Mouse (Mus musculus): ENCODE measurements around the gene Gabarap.
A peak's percentile ranks its signal among the peaks of the same experiment; 100 is the strongest.
"Not testable (repeated sequence)": the region's sequence is repeated elsewhere in the genome, so short reads cannot be mapped to it uniquely, and the experiment has no call there.

Gabarap gene

DNA sequence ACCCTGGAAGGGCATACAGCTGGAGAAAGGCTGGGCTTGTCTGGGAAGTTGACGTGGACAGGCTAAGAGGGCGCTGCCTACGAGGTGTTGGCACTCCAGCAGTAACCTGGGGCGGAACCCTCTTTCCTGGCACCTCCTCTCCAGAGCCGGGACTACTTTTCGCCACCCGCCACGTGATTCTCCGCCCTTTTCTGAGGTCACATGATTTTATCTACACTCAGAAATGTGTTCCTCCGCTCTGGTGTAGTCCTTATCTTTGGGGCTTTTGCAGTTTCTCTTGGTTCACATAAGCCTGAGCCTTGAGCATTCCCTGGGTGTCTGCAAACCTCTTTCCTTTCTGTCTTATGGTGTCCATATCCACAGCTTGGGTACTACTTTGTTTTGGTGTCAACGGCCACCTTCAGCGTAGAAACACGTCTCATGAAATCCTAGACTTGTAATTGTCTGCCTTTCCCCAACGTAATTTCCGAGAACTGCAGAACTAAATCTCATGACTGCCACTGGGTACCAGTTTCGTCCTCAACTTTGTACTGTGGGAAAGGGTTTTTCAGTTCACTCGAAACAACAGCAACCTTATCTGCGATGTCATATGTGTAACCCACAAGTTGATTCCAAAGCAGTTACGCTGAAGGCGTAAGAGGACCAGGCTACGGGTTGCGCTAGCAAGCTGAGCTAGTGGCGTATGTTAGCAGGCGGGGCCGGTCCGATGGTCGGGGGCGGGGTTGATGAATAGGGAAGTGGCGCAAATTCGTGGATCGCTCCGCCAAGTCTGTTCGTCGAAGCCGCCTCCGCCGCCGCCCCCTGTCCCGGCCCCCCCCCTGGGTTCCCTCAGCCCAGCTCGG lies at the start of gene Gabarap:
Gene Gabarap, plus strand, starts transcription at position 294 of the 842 bp plus-strand sequence.
- DNase-seq: peak; percentile 96

- no peak for DNase-seq
These were observed 45.7 kb upstream of the Gabarap start for GRCm38 (mm10) chr11:69945216-69945615.

DNA sequence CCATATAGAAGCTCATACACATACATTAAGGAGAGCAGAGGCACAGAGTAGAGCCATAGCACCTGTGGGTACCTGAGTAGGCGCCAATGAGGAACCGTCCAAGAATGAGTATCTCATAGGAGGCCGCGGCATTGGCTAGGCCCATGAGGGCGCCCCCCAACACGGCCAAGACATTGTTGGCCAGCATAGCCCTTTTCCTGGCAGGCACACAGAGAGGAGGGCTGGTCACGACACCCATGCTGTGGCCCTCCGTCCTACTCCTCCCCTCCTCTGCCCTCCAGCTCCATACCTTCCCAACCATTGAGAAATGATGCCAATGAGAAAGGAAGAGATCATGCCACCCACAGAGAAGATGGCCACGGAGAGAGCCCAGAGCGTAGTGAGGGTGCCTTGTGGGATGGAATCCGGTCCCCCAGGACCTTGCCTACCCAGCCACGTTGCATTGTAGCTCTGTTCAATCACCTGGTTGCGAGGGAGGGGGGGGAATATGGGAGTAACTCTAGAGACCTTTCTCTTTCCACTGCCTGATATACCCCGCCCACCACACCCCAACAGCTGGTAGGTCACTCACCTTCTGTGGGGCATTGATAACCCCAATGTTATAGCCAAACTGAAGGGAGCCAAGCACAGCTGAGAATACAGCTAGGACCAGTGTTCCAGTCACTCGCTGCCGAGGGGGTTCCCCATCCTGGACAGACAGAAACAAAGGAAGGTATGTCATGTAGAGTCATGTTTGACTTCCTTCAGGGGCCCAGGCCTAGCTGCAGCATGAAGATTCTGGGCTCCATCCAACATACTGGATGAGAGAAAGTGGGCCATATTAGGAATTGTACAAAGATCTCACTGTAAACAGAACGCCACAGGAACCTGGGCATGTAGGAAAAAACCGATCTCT lies 44.7 kb upstream of the Gabarap start:
- DNase-seq: no peak

DNA sequence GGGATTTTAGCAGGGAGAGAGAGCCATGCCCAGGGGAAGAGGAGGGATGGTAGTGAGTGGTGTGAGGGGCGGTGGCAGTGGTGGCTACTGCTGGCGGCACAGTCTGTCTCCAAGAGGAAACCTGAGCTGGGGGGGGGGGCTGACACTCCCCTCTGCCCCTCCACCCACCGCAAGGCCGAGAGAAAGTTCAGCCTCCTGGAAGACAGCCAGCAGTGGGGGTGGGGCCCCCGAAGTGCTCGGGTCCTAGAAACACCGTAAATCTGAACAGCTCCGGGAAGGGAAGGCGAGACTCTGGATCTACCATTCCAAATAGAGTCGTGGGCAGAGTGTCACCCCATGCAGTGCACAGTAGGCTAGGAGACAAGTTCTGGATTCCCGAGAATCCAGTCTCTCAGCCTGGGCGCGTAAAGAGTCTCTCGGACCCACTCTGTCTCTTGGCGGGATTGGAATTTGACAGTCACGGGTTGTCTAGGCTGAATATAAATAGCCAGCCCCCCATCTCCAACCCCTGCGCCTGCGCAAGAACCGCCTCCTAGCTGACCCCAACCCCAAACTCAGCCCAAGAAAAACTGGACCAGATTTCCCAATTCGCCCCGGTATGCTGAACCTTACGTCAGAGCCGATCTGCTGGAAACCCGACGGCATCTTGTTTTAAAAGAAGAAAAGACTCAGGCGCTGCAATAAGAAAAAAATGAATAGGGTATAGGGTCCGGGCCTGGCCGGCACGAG lies 43.4 kb upstream of the Gabarap start:
- no peak for DNase-seq

DNA sequence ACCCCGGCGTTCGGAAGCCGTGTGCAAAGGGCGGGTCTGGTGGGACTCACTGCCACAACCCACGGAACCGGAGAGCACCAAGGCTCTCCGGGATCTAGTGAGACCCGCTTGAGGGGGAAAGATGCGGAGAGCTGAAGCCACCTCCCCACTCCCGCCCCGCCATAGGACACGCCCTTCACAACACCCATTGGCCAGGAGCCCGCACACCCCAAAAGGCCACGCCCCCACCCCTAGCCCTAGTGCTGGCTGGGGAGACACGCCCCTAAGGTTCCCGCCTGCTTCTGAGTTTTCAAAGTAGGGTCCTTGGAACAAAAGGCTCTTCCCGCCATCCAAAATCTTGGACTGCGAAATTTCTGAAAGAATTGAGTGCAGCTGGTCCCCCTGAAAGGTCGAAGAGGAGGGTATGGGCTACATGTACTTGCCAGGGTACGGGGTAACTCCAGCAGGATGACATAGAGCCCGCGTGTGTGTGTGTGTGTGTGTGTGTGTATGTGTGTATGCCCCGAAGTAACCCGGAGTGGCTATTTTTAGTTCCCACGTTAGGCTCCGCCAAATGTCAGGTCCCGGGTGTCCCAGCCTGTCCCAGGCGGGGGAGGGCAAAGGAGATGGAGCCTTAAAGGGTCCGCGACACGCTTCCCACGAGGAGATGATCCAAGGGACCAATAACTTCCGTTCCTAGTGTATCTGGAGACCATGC lies 42.7 kb upstream of the Gabarap start, which contains the start of gene Slc2a4:
Gene Slc2a4, minus strand, starts transcription at position 123 of the 697 bp plus-strand sequence.
- peak; percentile 46 to 64 for DNase-seq

DNA sequence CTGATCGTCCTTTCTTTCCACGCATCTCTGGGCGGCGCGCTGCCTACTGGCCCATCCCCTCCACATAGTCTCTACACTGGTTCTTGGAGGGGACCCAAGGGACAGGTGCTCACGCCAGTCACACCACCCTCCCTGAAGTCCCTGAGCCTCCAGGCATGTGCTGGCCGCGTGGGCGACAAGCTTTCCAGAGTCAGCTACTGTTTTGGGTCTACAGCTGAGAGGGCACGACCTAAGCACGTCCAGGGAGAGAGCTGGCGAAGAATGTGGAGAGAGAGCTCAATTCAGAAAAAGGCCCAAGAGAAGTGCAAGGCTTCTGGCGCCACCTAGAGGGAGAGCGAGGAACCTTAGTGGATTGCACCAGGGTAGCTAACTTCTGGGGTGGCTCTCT lies 42.2 kb upstream of the Gabarap start:
- DNase-seq: peak; percentile 79 to 84

GRCm38 (mm10) chr11:69950807-69951459 lies 40.0 kb upstream of the Gabarap start:
- no peak for DNase-seq

DNA sequence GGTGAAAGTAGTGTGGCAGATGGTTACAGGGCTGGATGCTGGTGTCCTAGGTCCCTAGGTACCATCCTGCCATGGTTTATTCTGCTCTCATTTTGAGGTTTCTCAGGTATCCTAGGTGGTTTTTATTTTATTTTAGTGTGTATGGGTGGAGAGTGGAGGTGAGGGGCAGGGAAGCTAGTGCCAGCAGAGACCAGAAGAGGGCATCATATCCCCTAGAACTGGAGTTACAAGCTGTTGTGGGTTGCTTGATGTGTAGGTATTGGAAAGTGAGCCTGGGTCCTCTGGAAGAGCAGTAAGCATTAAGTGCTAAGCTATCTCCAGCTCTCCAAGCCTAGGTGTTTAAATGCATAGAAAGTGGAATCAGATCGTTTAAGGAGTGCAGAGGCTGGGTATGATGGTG lies 38.7 kb upstream of the Gabarap start:
- DNase-seq: no peak

DNA sequence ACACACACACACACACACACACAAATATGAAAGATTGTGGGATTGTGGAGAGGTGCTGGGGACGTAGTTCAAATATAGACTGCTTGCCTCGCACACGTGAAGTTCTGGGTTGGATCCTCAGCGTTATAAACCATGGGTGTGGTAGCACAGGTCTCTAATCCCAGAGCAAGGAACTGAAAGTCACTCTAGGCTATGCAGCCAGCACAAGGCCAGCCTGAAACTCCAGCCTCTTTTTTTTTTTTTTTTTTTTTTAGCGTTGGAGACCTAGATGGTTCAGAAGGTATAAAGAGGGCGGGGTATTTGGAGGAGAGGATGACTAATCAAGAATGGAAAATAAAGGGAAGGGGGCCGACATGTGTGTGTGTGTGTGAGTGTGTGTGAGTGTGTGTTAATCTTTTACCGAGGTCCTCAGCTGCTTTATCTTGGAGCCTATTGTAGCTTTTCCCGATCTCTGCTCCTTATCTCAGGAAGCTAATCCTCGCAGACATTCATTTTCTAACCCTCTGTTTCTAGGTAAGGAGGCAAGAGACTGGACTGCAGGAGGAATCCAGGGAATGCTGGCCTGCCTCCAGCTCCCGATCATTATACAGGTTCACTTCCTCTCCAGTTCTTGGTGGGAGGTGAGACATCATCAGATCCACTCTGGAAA lies 37.6 kb upstream of the Gabarap start:
- DNase-seq: no peak

DNA sequence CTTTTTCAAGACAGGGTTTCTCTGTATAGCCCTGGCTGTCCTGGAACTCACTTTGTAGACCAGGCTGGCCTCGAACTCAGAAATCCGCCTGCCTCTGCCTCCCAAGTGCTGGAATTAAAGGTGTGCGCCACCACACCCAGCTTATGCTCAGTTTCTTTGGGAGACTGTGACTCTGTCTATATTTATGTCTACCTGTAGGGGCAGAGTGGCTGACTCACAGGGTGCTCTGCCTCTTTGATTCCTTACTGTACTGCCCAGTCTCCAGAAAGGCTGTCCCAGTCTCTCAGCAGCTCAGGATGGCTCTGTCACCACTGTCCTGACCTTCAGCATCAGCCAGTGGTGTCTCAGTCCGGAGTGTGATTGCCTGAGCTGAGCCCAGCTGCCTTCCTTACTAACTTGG lies 35.3 kb upstream of the Gabarap start:
- DNase-seq: not testable (repeated sequence)

DNA sequence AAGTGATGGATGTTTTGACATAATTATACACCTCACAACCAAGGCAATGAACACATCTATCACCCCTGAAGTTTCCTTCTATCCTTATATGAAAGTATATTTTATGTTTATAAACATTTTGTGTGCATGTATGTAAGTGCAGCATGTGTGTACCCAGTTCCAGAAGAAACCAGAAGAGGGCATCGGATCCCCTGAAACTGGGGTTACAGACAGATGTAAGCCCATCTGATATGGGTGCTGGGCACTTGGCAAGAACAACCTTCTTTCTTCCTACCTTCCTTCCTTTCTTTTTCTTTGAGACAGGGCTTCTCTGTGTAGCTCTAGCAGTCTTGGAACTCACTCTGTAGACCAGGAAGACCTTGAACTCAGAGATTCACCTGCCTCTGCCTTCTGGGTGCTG lies 34.7 kb upstream of the Gabarap start:
- DNase-seq: no peak

- DNase-seq: no peak
These were observed 30.3 kb upstream of the Gabarap start for GRCm38 (mm10) chr11:69960616-69961015.

GRCm38 (mm10) chr11:69961841-69962240 lies 29.1 kb upstream of the Gabarap start:
- DNase-seq: no peak

DNA sequence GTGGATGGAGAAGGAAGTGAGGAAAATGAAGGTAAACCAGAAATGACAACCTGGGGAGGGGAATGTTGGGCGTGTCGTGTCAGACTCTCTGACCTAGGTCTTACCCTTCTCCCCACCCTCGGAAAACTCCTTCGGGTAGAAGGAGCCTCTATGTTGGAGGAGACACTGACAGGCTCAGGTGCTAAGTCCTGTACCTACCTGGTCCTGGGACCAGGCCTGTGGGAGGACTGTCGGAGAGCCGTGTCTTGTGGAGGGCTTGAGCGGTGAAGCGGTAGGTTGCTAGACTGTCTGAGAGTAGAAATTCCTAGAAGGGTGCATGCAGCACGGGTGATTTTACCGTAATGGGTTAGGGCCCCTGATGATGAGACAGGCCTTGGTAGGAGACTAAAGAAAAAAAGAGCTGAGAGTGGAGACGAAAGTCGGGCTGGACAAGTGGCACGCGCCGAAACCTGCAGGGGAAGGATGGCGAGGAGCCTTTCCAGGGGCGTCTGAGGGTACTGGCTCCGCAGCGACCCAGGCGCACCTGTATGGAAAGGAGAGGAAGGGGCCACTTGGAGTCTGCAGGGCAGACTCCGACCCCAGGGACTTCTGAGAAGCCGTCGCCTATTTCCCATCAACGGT lies 26.2 kb upstream of the Gabarap start, which contains the start of gene Cldn7:
Gene Cldn7, plus strand, starts transcription at position 130 of the 621 bp plus-strand sequence.
- DNase-seq: no peak

GRCm38 (mm10) chr11:69965271-69966005 lies 25.5 kb upstream of the Gabarap start:
- DNase-seq: no peak

GRCm38 (mm10) chr11:69966006-69966859 lies 24.7 kb upstream of the Gabarap start:
- DNase-seq: peak in 1 of 2 experiments; percentile 7

- no peak for DNase-seq
These were observed 24.0 kb upstream of the Gabarap start for GRCm38 (mm10) chr11:69966860-69967517.

- no peak for DNase-seq
These were observed 22.1 kb upstream of the Gabarap start for GRCm38 (mm10) chr11:69968793-69969192.

Data from cerebellum, postnatal 36 days (tissue).